Mouse (Mus musculus): ENCODE results near the gene Xiap.
A peak's percentile ranks its signal among the peaks of the same experiment; 100 is the strongest.
"Not testable (repeated sequence)": the region's sequence is repeated elsewhere in the genome, so short reads cannot be mapped to it uniquely, and the experiment has no call there.

Gene Xiap

GRCm38 (mm10) chrX:42059282-42060068 is at the start of gene Xiap:
TSS of gene Xiap (plus strand) at chrX:42059679.
- DNase-seq: no peak

DNA sequence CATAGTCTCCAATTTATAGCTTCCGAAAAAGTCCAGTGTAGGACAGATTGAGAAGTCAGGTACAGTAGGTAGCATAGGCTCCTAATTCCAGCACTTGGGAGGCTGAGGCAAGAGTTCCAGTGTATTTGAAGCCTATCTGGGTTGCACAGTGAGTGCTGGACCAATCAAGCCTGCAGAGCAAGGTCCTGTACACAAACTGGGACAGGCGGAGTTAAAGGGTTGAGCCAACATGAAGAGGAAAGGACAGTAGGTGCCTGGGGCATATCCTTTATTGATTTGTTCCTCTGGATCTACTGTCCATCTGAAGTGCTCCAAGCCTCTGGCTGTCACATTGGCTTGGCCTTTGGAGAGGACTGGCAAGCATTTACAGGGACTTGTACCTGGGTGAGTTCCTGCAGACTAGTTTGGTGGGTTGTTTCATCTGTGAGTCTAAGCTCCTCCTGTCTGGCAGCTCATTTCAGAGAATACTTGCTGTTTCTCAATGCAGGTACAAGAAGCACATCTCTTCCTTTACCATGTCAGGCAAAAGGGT is 46.7 kb upstream of the Xiap start:
- DNase-seq: no peak

DNA sequence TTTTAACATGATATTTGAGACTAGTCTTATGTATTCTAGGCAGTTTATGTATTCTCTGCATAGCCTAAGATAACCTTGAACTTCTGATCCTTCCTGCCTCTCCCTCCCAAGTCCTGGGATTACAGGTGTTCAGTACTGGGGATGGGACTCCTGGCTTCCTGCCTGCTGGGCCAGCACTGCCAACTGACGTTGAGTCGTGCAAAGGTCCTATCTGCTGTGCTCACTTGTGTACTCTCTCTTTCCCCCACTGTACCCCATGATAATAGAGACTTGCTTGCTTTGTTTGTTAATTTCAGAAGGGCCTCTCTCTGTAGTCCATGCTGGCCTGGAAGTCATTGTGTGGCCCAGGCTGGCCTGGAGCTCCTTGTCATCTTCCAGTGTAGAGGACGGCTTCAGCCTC is 45.7 kb upstream of the Xiap start:
- DNase-seq: no peak

GRCm38 (mm10) chrX:42014502-42014901 is 45.0 kb upstream of the Xiap start:
- DNase-seq: no peak

DNA sequence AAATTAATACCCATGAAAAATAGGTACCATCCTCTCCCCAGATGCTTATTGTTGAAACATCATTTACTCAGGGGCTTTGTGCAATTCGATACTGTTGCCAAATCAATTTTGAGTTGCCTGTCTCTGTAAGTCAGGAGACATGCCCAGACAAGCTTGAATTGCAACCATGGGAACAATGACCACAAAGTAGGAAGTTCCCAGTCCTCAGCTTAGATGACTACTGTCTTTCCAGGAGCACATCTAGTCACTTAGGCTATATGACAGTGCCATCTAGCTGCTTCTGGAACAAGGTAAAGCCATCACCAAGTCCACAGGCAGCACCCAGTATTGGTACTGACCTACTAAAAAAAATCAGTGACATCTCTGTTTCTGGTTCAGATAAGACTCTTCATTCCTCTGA is 41.4 kb upstream of the Xiap start:
- DNase-seq: peak; percentile 31

DNA sequence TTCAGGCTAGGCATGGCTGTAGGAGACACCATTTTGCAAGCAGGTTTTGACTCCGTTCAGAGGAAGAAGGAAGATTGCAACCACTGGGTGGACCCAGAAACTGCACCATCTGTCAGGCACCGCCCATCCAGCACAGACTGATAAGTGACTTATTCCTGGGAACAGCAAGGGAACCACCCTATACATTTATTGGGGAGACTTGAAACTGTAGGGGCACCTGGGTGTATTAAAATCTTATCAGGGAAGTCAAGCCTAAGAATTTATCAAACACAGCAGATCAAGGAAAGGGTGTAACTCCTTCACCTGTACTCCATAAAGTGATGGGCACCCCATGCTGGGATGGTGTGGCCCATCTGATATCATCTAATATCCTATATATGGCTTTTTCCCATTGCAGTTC is 40.0 kb upstream of the Xiap start:
- DNase-seq: no peak

GRCm38 (mm10) chrX:42025802-42026440 is 33.6 kb upstream of the Xiap start:
- DNase-seq: not testable (repeated sequence)

GRCm38 (mm10) chrX:42026981-42027380 is 32.5 kb upstream of the Xiap start:
- peak; percentile 15 for DNase-seq

DNA sequence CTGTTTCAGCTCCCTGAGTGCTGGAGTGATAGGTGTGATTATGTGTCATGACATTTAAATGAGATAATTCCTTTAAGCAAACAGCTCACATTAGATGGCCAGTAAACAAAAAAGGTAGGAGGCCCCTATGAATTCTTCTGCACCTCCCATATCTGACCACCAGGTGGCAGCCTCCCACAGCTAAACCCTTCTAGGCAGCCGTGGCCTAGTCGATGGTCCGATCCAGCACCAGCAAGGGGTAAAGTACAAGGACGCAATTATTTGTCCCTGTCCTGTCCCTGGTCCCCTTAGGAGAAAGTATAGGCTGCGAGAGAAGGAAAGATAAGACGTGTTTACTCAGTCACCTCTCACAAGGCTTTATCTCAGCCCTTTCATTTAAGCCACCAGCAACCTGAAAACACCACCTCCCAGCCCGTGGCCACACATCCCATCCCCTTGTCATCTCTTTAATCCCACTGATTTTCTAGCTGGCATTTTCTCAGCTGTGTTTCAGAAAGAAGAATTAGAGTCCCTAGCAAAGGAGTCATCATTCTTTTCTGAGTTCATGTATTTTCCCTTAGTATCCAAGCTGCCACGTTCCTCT is 26.3 kb upstream of the Xiap start:
- peak; percentile 82 for DNase-seq

DNA sequence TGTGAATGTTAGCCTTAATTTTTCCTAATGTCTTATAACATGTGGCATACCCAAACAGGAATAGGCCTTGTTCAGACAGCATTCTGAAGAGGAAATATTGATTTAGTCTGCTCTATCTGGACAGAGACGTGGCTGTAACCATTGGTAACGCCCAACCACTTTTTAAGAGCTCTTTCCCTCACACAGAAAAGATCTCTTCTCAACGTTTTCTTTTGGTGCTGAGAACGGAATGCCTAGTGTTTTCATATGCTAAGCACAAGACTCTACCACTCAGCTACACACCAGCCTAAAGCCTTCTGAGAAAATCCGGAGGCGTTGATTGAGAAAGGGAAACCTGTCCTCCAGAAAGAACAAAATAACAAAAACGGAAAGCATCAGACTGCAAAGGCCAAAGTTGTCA is 25.6 kb upstream of the Xiap start:
- DNase-seq: no peak

DNA sequence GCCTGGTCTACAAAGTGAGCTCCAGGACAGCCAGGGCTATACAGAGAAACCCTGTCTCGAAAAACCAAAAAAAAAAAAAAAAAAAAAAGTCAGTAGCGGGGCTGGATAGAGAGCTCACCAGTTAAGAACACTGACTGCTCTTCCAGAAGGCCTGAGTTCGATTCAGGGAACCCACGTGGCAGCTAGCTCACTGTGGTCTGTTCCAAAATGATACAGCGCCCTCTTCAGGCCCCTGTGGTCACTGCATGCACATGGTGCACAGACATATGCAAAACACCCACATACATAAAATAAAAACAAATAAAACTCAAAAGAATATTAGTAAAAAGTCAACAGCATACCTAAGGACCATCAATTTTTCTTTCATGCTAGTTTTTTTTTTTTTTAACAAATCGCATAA is 20.0 kb upstream of the Xiap start:
- DNase-seq: no peak

- no peak for DNase-seq
Observed at GRCm38 (mm10) chrX:42044935-42045334, 14.5 kb upstream of the Xiap start.

- DNase-seq: peak; percentile 75
Observed at GRCm38 (mm10) chrX:42050652-42051643, 8.5 kb upstream of the Xiap start.

- peak; percentile 43 for DNase-seq
Observed at GRCm38 (mm10) chrX:42057012-42057411, 2.5 kb upstream of the Xiap start.

DNA sequence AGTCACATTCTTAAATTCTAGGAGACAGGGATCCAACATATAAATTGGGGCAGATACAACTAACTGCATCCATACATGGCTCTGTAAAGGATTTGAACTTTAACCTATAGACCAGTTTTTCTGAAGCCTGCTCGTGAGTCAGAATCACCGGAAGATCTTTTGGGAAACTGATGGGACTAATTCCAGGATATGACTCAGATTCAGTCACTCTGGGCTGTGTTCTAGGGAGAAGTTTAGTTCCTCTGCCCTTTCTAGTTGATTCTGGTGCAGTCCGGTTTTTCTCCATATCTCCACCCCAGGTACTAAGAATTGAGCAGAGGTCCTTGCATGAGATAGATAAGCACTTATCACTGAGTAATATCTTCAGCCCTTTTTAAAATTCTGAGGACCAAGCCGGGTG is 1.6 kb upstream of the Xiap start:
- DNase-seq: peak; percentile 30

DNA sequence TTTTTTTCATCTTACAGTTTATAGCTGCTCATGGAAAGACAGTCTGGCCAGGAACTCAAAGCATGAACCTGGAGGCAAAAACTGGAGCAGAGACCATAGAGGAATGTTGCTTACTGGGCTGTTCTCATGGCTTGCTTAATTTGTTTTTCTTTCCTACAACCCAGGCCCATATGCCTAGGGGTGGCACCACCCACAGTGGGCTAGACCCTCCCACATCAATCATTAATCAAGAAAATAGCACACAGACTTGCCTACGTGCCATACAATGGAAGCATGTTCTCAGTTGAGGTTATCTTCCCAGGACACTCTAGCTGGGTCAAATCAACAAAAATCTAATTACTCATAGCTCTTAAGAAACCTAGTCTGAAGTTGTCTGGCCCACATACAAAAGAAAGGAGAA is 4.1 kb downstream of the Xiap start:
- DNase-seq: no peak

DNA sequence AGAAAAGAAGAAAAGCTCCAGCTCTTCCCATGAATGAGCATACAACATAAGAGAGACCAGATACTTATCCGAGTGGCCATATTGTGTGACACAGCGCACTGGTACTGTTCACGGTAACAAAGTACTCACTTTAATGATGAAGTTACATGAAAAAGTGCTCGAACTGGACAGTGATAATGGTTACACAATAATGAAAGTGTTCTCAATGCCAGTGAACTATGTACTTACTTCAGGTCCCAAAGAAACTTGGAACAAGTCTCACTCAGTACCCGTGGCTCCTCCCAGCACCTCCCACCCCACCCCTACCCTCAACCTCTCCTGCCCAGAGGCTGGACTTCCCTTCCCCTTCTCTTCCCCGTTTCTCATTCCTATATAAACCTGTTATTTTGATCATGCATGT is 5.6 kb downstream of the Xiap start:
- DNase-seq: no peak

DNA sequence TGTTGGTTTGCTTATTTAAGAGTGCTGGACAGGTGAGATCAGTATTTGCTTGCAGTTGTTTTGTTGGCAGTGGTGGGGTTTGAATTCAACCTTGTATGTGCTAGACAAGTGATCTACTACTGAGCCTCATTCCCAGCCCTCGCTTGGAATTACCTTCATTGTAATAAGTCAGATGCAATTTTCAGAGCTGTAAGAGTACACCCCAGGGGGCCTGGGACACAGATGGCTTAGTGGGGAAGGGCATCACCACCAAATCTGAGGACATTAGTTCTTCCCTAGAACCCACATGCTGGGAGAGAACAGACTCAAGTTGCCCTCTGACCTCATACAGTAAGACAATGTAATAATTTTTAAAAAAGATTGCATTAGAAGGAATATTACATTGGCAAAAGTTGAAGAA is 7.3 kb downstream of the Xiap start:
- DNase-seq: no peak

- peak; percentile 88 for DNase-seq
Observed at GRCm38 (mm10) chrX:42067791-42068200, 8.3 kb downstream of the Xiap start.

- DNase-seq: peak; percentile 89
Observed at GRCm38 (mm10) chrX:42068201-42068874, 8.9 kb downstream of the Xiap start.

DNA sequence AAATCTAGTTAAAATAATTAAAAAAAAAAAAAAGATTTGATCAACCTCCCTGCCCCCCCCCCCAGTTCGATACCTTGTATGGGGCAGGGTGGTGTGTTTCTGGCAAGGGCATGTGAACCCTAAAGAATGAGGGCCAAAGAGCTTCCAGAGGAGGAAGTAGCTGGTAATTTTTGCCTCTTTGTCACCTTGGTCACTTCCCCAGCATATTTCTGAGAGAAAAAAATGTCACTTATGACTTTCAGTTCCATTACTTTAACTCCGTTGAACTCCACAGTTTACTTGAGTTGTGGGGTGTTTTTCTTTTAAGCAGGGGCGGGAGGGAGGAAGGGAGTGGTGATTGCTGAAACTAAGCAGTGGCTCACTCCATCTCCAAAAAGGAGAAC is 9.4 kb downstream of the Xiap start:
- DNase-seq: peak; percentile 56

DNA sequence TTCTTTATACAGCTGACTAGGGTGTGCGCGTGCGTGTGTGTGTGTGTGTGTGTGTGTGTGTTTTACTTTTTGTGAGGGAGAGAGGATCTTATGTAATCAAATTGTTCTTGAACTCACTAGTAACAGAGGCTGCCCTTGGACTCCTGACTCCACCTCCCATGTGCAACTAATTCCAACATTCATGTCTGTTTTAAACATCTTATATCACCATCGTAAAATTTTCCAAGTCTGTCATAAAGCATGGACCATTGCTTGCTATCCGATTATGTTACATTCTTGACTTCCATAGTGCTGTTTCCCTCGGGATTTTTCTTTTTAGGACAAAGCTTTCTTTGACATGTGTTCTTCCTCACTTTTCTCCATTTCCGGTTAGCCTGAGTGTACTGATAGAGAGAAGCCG is 28.3 kb downstream of the Xiap start:
- no peak for DNase-seq
